Mouse (Mus musculus) lung, embryonic 14.5 days (tissue): ENCODE results near the gene Ifit1. TPM values are rescaled to one million over a fixed set of nuclear protein-coding genes. Genes with fewer than 3 reads are reported as not detected.

Experiments used
- ATAC-seq: fragments of 200-750 bp; cut with Nextera tagmentation; 2 replicates; pipeline ENCODE4 v1.8.0; 2017; ENCODE audit warnings: mild to moderate bottlenecking, moderate TSS enrichment, moderate library complexity; ENCODE audit not compliant: insufficient read depth
- DNase-seq: peaks from one replicate; pipeline ENCODE4 v3.0.0-alpha.2; 2015
- H3K27ac ChIP-seq: fragments of 300-500 bp; sonication (generic); 2 replicates; pipeline ENCODE4 v1.5.1; 2014; ENCODE audit warnings: low read depth, mild to moderate bottlenecking, moderate library complexity
- H3K27me3 ChIP-seq: fragments of 300-500 bp; sonication (generic); 2 replicates; pipeline ENCODE4 v1.6.1; 2014; ENCODE audit warnings: low read length, control low read depth; ENCODE audit not compliant: insufficient read depth
- H3K36me3 ChIP-seq: fragments of 300-500 bp; sonication (generic); 2 replicates; pipeline ENCODE4 v1.6.1; 2014; ENCODE audit warnings: control low read depth; ENCODE audit not compliant: insufficient read depth
- H3K4me1 ChIP-seq: fragments of 300-500 bp; sonication (generic); 2 replicates; pipeline ENCODE4 v1.6.1; 2014; ENCODE audit warnings: antibody characterized with exemption, control low read depth; ENCODE audit not compliant: insufficient read depth
- H3K4me2 ChIP-seq: fragments of 300-500 bp; sonication (generic); 2 replicates; pipeline ENCODE4 v1.6.1; 2014; ENCODE audit warnings: mild to moderate bottlenecking
- H3K4me3 ChIP-seq: fragments of 300-500 bp; sonication (generic); 2 replicates; pipeline ENCODE4 v1.5.1; 2014; ENCODE audit warnings: low read depth, low read length
- H3K9ac ChIP-seq: fragments of 300-500 bp; sonication (generic); 2 replicates; pipeline ENCODE4 v1.6.1; 2014
- H3K9me3 ChIP-seq: fragments of 300-500 bp; sonication (generic); 2 replicates; pipeline ENCODE4 v1.6.1; 2016; ENCODE audit warnings: low read depth, low read length, control low read depth
- CTCF ChIP-seq: IDR thresholded peaks from 2 replicates; pipeline ENCODE4 v1.5.1; 2016; ENCODE audit warnings: antibody characterized with exemption, low read depth
- WGBS: fragments of 180-500 bp; shearing (Covaris S2); extraction: QIAGEN DNeasy Blood & Tissue Kit; methylation state at CpG from one replicate; pipeline ENCODE4 v1.1.7; 2014; 5-methylcytosine and 5-hydroxymethylcytosine counted together
- polyA plus RNA-seq: library from polyadenylated mRNA; unstranded; fragments of >200 nt; fragmentation: Nextera tagmentation; extraction: Ambion mirVana; gene quantifications from 2 replicates; pipeline ENCODE4 v1.2.1, GENCODE M21; 2014

Gene Ifit1
- polyA plus RNA-seq, 1 experiment from 2014 or later = not detected

DNA sequence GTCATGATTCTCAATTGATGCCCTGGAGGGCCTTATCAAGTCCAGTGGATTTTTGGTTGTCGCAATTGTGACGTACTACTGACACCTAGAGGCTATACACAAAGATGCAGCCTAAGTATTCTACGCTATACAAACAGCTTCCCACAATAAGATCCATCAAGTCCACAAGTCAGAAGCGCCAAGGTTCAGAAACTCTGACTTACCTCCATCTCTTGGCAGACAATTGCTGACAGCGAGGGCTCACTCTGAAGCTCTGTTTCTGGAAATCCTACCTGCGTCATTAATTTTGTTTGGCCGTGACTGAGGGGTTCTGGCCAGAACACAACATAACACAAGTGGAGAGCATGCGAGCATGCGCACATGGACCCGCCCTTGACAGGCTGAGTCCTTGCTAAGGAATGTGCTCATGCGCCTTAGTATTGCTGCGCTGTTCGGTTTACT lies 21.4 kb downstream of the Ifit1 start:
- no peaks in the 10 kb centered on the region for H3K4me1 ChIP-seq
- peak overlapping the region; percentile 55 for H3K4me2 ChIP-seq
- H3K4me3 ChIP-seq = peak overlapping the region; percentile 20
- H3K9me3 ChIP-seq = no peaks in the 10 kb centered on the region
- 14% methylated on average over 13 of the region's 13 CpGs for WGBS
- H3K27ac ChIP-seq = no peak overlapping the region
- H3K9ac ChIP-seq = no peak overlapping the region
- peak; percentile 88 for DNase-seq
- H3K36me3 ChIP-seq = no peaks in the 10 kb centered on the region
- TF ChIP-seq CTCF = peak; percentile 75
- ATAC-seq = peak; percentile 96
- no peaks in the 10 kb centered on the region for H3K27me3 ChIP-seq

DNA sequence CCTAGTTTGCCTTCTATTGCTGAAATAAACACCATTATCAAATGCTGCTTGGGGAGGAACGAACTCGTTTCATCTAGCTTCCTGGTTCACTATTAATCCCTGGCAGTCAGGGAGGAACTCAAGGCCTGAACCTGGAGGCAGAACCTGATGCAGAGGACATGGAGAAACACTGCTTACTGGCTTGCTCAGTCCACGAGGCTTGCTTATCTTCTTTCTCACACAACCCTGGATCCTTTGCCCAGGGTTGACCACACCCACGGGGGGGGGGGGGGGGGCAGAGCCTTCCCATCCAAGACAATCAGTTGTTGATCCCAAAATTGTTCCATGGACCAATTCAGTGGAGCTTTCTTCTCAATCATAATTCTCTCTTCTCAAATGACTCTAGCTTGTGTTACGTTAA lies 22.1 kb downstream of the Ifit1 start:
- no peaks in the 10 kb centered on the region for H3K9me3 ChIP-seq
- no peaks in the 10 kb centered on the region for H3K27me3 ChIP-seq
- WGBS = 36% methylated on average over 5 of the region's 5 CpGs
- TF ChIP-seq CTCF = no peak
- H3K9ac ChIP-seq = no peak overlapping the region
- no peak overlapping the region for H3K27ac ChIP-seq
- peak overlapping the region; percentile 55 for H3K4me2 ChIP-seq
- DNase-seq (no peak), ATAC-seq (no peak)
- no peaks in the 10 kb centered on the region for H3K4me1 ChIP-seq
- no peaks in the 10 kb centered on the region for H3K36me3 ChIP-seq
- H3K4me3 ChIP-seq = no peak overlapping the region

DNA sequence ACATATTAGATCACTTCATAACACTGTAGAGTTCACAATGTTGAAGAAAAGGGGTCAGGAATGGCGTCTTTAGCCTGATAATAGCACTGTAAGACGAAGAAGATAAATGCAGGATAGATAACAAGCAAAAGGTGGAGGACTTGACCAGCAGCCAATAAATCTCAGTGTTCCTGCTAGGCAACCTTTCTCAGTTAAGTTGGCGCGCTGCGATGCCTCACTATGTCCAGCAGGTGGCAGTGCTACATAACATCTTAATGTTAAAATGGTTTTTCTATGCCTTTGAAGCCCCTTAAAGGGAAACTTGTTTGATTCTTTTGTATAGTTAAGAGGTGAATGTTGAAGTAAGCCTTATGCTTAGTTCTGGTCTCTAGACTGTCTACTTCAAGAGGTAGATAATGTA lies 25.5 kb downstream of the Ifit1 start:
- Histone ChIP-seq H3K36me3 (no peaks in the 10 kb centered on the region), H3K27me3 (no peaks in the 10 kb centered on the region), H3K4me3 (no peak overlapping the region), H3K9me3 (no peaks in the 10 kb centered on the region), H3K4me1 (no peaks in the 10 kb centered on the region), H3K27ac (no peak overlapping the region), H3K9ac (no peak overlapping the region), H3K4me2 (no peak overlapping the region)
- ATAC-seq = peak; percentile 41; the same call in 1 of the 2 replicates
- DNase-seq = peak; percentile 94
- under 1% methylated on average over 5 of the region's 5 CpGs for WGBS
- peak; percentile 95 for TF ChIP-seq CTCF

DNA sequence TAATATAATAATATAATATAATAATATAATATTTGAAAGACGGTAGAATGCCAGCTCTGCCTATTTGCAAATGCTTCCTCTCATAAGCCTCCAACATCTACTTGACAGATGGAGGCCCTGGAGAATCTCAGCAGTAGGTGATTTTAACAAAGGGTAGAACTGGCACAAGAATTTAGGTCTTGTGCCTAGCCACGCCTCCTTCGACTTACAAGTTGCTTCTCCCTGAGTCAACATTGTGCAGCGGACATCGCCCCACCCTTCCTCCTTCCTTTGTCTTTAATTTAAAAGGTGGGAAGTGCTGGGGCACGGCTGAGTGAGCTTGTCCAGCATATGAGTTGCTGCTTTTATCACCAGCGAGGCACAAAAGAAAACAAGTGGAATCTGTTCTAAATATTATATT lies 32.8 kb downstream of the Ifit1 start:
- 53% methylated on average over 7 of the region's 7 CpGs for WGBS
- no peak overlapping the region for H3K9ac ChIP-seq
- H3K27ac ChIP-seq = no peak overlapping the region
- H3K4me1 ChIP-seq = no peaks in the 10 kb centered on the region
- no peak overlapping the region for H3K4me3 ChIP-seq
- ATAC-seq = no peak
- TF ChIP-seq CTCF = no peak
- H3K27me3 ChIP-seq = no peaks in the 10 kb centered on the region
- no peaks in the 10 kb centered on the region for H3K9me3 ChIP-seq
- DNase-seq = peak; percentile 18
- no peak overlapping the region for H3K4me2 ChIP-seq
- no peaks in the 10 kb centered on the region for H3K36me3 ChIP-seq

DNA sequence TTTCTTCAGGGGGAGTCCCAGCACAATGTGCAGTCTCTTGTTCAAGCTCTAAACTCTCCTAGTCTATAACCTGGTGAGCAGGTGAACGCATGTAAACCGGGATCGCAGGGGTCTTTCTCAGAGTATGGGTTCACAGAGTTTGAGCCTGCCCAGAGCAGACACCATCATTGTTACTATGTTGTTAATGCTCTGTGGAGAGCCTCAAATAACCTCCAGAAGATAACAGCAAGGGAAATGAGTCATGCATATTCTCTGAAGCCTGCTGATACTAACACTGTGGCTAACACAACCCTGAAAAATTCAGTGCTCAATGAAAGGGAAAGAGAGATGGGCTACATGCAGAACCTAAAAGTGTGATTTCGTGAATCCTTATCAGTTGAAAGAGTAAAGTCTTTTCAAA lies 37.8 kb downstream of the Ifit1 start:
- TF ChIP-seq CTCF = no peak
- WGBS = 87% methylated on average over 4 of the region's 4 CpGs
- DNase-seq (no peak), ATAC-seq (no peak)
- Histone ChIP-seq H3K36me3 (no peaks in the 10 kb centered on the region), H3K4me3 (no peak overlapping the region), H3K9ac (no peak overlapping the region), H3K4me1 (no peaks in the 10 kb centered on the region), H3K27me3 (no peaks in the 10 kb centered on the region), H3K27ac (no peak overlapping the region), H3K4me2 (no peak overlapping the region), H3K9me3 (no peaks in the 10 kb centered on the region)

DNA sequence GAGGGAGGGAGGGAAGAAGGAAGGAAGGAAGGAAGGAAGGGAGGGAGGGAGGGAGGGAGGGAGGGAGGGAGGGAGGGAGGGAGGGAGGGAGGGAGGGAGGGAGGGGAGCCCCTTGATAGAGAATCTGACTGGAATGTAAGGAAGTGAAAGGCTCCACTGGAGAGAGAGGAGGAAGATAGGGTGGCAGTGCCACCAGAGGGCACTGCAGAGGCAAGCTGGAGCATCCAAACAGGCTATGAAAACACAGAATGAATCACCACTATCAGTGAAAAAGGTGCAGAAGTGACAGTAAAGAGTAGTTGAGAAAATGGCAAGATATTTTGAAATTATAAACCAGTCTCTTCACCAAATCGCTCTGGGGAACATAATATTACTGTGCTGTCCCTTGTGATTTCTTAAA lies 44.2 kb downstream of the Ifit1 start:
- ATAC-seq (no peak), DNase-seq (peak; percentile 69)
- Histone ChIP-seq H3K27me3 (no peaks in the 10 kb centered on the region), H3K4me3 (no peak overlapping the region), H3K36me3 (no peaks in the 10 kb centered on the region), H3K4me2 (no peak overlapping the region), H3K9ac (no peak overlapping the region), H3K4me1 (no peaks in the 10 kb centered on the region), H3K27ac (no peak overlapping the region), H3K9me3 (no peaks in the 10 kb centered on the region)
- WGBS = 68% methylated on average over 1 of the region's 1 CpGs
- TF ChIP-seq CTCF = peak; percentile 73

DNA sequence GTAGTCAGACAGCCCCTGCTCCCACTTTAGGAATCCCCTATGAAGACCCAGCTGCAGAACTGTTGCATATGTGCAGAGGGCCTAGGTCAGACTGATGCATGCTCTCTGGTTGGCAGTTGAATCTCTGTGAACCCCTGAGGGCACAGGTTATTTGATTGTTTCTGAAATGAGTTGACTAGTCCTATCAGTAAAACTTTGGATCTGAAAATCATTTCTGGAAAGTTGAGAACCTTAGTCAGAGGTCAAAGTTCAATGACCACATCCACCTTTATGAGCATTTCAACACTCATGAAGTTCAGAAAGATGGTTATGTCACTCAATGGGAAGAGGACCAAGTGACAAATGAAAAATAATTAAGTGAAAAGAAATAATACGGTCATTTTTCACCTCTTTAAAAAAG lies 44.9 kb downstream of the Ifit1 start:
- Histone ChIP-seq H3K27ac (no peak overlapping the region), H3K4me3 (no peak overlapping the region), H3K27me3 (no peaks in the 10 kb centered on the region), H3K36me3 (no peaks in the 10 kb centered on the region), H3K9ac (no peak overlapping the region), H3K9me3 (no peaks in the 10 kb centered on the region), H3K4me1 (no peaks in the 10 kb centered on the region), H3K4me2 (no peak overlapping the region)
- ATAC-seq = no peak
- DNase-seq = no peak
- WGBS = 93% methylated on average over 1 of the region's 1 CpGs
- no peak for TF ChIP-seq CTCF

DNA sequence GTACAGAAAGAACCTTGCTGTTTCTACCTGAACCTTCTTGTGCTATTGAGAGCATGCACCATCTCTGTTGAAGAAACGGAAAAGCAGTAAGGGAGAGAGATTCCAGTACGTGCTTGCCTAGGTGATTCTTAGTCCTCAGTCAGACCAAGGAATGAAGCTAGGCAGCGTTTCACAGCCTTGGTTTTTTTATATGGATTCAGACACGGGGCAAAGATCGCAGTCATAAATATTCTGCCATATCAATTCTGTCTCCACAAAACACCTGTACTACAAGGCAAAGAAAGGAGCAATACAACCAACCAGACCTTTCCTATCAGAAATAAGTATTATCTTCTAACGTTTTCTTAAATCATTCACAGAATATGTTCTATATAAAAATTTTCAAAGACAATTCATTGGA lies 50.7 kb downstream of the Ifit1 start:
- H3K4me2 ChIP-seq = no peak overlapping the region
- no peak overlapping the region for H3K9ac ChIP-seq
- WGBS = 76% methylated on average over 6 of the region's 6 CpGs
- no peak for TF ChIP-seq CTCF
- no peaks in the 10 kb centered on the region for H3K36me3 ChIP-seq
- H3K4me3 ChIP-seq = no peak overlapping the region
- ATAC-seq (no peak), DNase-seq (no peak)
- H3K27me3 ChIP-seq = no peaks in the 10 kb centered on the region
- H3K27ac ChIP-seq = no peak overlapping the region
- no peaks in the 10 kb centered on the region for H3K9me3 ChIP-seq
- H3K4me1 ChIP-seq = no peaks in the 10 kb centered on the region
